35 mouse cellular contexts compared by ENCODE assay signal in genomic region chr2:3324381-3325130, GRCm38 (mm10). TPM values are rescaled to one million over a fixed set of nuclear protein-coding genes. Genes with fewer than 3 reads are reported as not detected.
"Had no signal": no experiment of that assay in that cellular context is flagged by ENCODE, and none has a peak within 500 bp of the region (broad histone marks: within the 10 kb centered on the region; RNA-seq: fewer than 3 reads in every experiment).

No protein-coding gene starts in this region.

- H3K27ac ChIP-seq: limb, embryonic 10.5 days; limb, embryonic 12.5 days; limb, embryonic 13.5 days; limb, embryonic 15.5 days; liver, embryonic 12.5 days; liver, embryonic 13.5 days; liver, embryonic 14.5 days; liver, embryonic 15.5 days; lung, embryonic 15.5 days; macrophage; midbrain, embryonic 10.5 days; midbrain, embryonic 12.5 days; midbrain, embryonic 13.5 days; midbrain, embryonic 15.5 days; neural tube, embryonic 12.5 days had no signal

- ATAC-seq: liver, embryonic 12.5 days; liver, postnatal 0 days; lung, postnatal 0 days; midbrain, embryonic 13.5 days; midbrain, embryonic 15.5 days; midbrain, embryonic 16.5 days had no signal

- H3K9me3 ChIP-seq: limb, embryonic 10.5 days; limb, embryonic 12.5 days; limb, embryonic 13.5 days; limb, embryonic 15.5 days; liver, embryonic 12.5 days; liver, embryonic 13.5 days; liver, embryonic 15.5 days; lung, embryonic 15.5 days; megakaryocyte, embryonic 14.5 days; midbrain, embryonic 10.5 days; midbrain, embryonic 12.5 days; midbrain, embryonic 13.5 days; midbrain, embryonic 15.5 days; neural tube, embryonic 12.5 days had no signal

- H3K9ac ChIP-seq: limb, embryonic 12.5 days; limb, embryonic 13.5 days; limb, embryonic 15.5 days; liver, embryonic 12.5 days; liver, embryonic 13.5 days; liver, embryonic 14.5 days; liver, embryonic 15.5 days; liver, postnatal 0 days; lung, embryonic 14.5 days; lung, embryonic 15.5 days; midbrain, embryonic 12.5 days; midbrain, embryonic 13.5 days; midbrain, embryonic 15.5 days; neural tube, embryonic 12.5 days had no signal

- DNase-seq: left cerebral cortex, postnatal 4 days; liver; liver, embryonic 13.5 days; liver, postnatal 0 days; lung, adult 18-20 months; lung, adult 2 months; lung, embryonic 14.5 days; lung, postnatal 10 days; lung, postnatal 14 days; lung, postnatal 36 days; lung, postnatal 4 days; midbrain, embryonic 14.5 days had no signal

- H3K4me1 ChIP-seq: limb, embryonic 10.5 days; limb, embryonic 12.5 days; limb, embryonic 13.5 days; limb, embryonic 15.5 days; liver, embryonic 13.5 days; liver, embryonic 15.5 days; lung, embryonic 15.5 days; midbrain, embryonic 10.5 days; midbrain, embryonic 12.5 days; midbrain, embryonic 13.5 days; midbrain, embryonic 15.5 days; neural tube, embryonic 12.5 days had no signal

- H3K4me3 ChIP-seq: limb, embryonic 10.5 days; limb, embryonic 12.5 days; limb, embryonic 13.5 days; limb, embryonic 15.5 days; liver, embryonic 12.5 days; liver, embryonic 13.5 days; liver, embryonic 15.5 days; lung, embryonic 15.5 days; megakaryocyte, embryonic 14.5 days; midbrain, embryonic 10.5 days; midbrain, embryonic 12.5 days; midbrain, embryonic 13.5 days; midbrain, embryonic 15.5 days; myocyte; neural tube, embryonic 12.5 days had no signal

- H3K27me3 ChIP-seq: limb, embryonic 12.5 days; limb, embryonic 13.5 days; limb, embryonic 15.5 days; liver, embryonic 12.5 days; liver, embryonic 13.5 days; liver, embryonic 15.5 days; lung, embryonic 15.5 days; megakaryocyte, embryonic 14.5 days; midbrain, embryonic 12.5 days; midbrain, embryonic 13.5 days; midbrain, embryonic 15.5 days; neural tube, embryonic 12.5 days had no signal

- H3K4me2 ChIP-seq: limb, embryonic 12.5 days; limb, embryonic 13.5 days; limb, embryonic 15.5 days; liver, embryonic 11.5 days; liver, embryonic 12.5 days; liver, embryonic 13.5 days; liver, embryonic 15.5 days; lung, embryonic 14.5 days; lung, embryonic 15.5 days; midbrain, embryonic 11.5 days; midbrain, embryonic 12.5 days; midbrain, embryonic 13.5 days; midbrain, embryonic 15.5 days; neural tube, embryonic 12.5 days had no signal

RNA-seq across cellular contexts. Expression of gene Acbd7, which starts 11.4 kb away (rescaled TPM):
- polyA plus RNA-seq: limb, embryonic 10.5 days; limb, embryonic 11.5 days; limb, embryonic 12.5 days; liver, adult 2 months; lung, adult 2 months; macrophage; midbrain, embryonic 12.5 days; neural tube, embryonic 11.5 days had no signal
